Mouse (Mus musculus) forebrain, embryonic 15.5 days (tissue): ENCODE results near the gene Ttc17. TPM values are rescaled to one million over a fixed set of nuclear protein-coding genes. Genes with fewer than 3 reads are reported as not detected.
"Not testable (repeated sequence)": the region's sequence is repeated elsewhere in the genome, so short reads cannot be mapped to it uniquely, and the experiment has no call there.

Experiments
- ATAC-seq: fragments of 200-750 bp; cut with Nextera tagmentation; replicated peaks from 2 replicates; pipeline ENCODE4 v1.8.0; 2017; ENCODE audit warnings: mild to moderate bottlenecking, moderate TSS enrichment, moderate library complexity
- H3K27ac ChIP-seq: fragments of 300-500 bp; sonication (generic); replicated peaks from 2 replicates; pipeline ENCODE4 v1.5.1; 2015; ENCODE audit warnings: mild to moderate bottlenecking, inconsistent platforms
- H3K27me3 ChIP-seq: fragments of 300-500 bp; sonication (generic); 2 replicates; pipeline ENCODE4 v1.6.1; 2015; ENCODE audit warnings: inconsistent platforms
- H3K36me3 ChIP-seq: fragments of 300-500 bp; sonication (generic); 2 replicates; pipeline ENCODE4 v1.6.1; 2015; ENCODE audit warnings: mild to moderate bottlenecking, inconsistent platforms
- H3K4me1 ChIP-seq: fragments of 300-500 bp; sonication (generic); 2 replicates; pipeline ENCODE4 v1.6.1; 2015; ENCODE audit warnings: inconsistent platforms
- H3K4me2 ChIP-seq: fragments of 300-500 bp; sonication (generic); replicated peaks from 2 replicates; pipeline ENCODE4 v1.6.1; 2015; ENCODE audit warnings: mild to moderate bottlenecking, inconsistent platforms
- H3K4me3 ChIP-seq: fragments of 300-500 bp; sonication (generic); 2 replicates; pipeline ENCODE4 v1.5.1; 2015; ENCODE audit warnings: mild to moderate bottlenecking, inconsistent platforms
- H3K9ac ChIP-seq: fragments of 300-500 bp; sonication (generic); replicated peaks from 2 replicates; pipeline ENCODE4 v1.6.1; 2015; ENCODE audit warnings: mild to moderate bottlenecking, inconsistent platforms
- H3K9me3 ChIP-seq: fragments of 300-500 bp; sonication (generic); 2 replicates; pipeline ENCODE4 v1.6.1; 2016; ENCODE audit warnings: inconsistent platforms
- WGBS: fragments of 180-500 bp; shearing (Covaris S2); methylation state at CpG from one replicate; pipeline ENCODE4 v1.1.7; 2015; ENCODE audit warnings: mixed read lengths; 5-methylcytosine and 5-hydroxymethylcytosine counted together
- polyA plus RNA-seq: library from polyadenylated mRNA; unstranded; fragments of >200 nt; fragmentation: Nextera tagmentation; extraction: Ambion mirVana; gene quantifications from 2 replicates; pipeline ENCODE4 v1.2.1, GENCODE M21; 2015

The Ttc17 gene
- polyA plus RNA-seq, 1 experiment from 2014 or later = 20.7 TPM

DNA sequence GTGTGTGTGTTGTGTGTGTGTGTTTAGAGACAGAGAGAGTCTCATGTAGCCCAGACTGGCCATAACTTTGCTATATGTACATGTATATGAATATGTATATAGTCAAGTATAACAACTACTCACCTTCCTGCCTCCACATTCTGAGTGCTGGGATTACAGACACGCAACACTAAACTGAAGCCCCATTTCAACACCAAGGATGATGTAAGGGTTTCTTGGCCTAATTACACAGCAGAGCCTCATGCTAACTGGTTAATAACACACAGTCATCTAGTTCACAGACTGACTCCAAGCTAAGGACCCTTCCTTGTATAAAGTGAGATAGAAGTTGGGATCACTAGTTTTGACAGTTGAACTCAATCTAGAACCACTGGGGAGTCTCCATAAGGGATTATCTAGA is 3.9 kb downstream of the Ttc17 start:
- no peaks in the 10 kb centered on the region for H3K9me3 ChIP-seq
- no peak overlapping the region for H3K9ac ChIP-seq
- H3K27me3 ChIP-seq = no peaks in the 10 kb centered on the region
- WGBS = 100% methylated on average over 1 of the region's 1 CpGs
- no peak overlapping the region for H3K4me2 ChIP-seq
- no peak for ATAC-seq
- no peak overlapping the region for H3K27ac ChIP-seq
- peaks cover 47% of the 10 kb centered on the region for H3K4me1 ChIP-seq
- no peaks in the 10 kb centered on the region for H3K36me3 ChIP-seq
- no peak overlapping the region for H3K4me3 ChIP-seq

DNA sequence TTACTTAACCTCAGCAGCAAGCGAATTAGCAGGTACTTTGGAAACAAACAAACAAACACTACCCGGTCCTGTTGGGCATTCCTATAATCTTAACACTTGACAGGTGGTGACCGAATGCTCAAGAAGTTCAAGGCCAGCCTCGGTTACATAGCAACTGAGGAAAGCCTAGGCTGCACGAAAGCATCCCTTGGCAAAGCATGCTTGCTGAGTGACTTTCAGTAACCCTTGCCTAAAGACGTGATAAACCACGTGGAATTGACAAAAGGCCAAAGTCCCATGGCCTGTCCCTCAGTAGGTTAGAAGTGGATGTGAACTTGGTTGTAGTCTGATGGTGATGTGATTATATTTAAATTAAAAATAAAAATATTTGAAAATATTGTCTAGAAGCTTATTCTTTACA is 4.4 kb downstream of the Ttc17 start:
- Histone ChIP-seq H3K9me3 (no peaks in the 10 kb centered on the region), H3K27ac (no peak overlapping the region), H3K4me3 (no peak overlapping the region), H3K27me3 (no peaks in the 10 kb centered on the region), H3K4me1 (peaks cover 44% of the 10 kb centered on the region), H3K9ac (no peak overlapping the region), H3K36me3 (no peaks in the 10 kb centered on the region), H3K4me2 (no peak overlapping the region)
- 93% methylated on average over 7 of the region's 7 CpGs for WGBS
- ATAC-seq = no peak

DNA sequence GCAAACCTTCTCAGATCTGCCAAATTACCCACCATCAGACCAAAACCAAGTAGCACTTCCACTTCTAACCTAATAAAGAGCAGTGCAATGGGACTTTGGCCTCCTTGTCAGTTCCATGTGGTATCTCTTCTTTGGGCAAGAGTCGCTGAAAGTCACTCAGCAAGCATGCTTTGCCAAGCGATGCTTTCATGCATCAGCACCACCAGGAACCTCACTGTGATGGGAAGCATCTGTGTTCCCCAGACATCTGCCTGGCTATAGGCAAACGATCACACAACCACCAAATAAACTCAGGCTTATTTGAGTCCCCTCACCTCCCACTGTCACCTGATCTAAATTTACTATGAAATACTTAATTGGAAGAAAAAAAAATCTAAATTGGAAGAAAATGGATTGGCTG is 5.5 kb downstream of the Ttc17 start:
- WGBS = 82% methylated on average over 3 of the region's 3 CpGs

DNA sequence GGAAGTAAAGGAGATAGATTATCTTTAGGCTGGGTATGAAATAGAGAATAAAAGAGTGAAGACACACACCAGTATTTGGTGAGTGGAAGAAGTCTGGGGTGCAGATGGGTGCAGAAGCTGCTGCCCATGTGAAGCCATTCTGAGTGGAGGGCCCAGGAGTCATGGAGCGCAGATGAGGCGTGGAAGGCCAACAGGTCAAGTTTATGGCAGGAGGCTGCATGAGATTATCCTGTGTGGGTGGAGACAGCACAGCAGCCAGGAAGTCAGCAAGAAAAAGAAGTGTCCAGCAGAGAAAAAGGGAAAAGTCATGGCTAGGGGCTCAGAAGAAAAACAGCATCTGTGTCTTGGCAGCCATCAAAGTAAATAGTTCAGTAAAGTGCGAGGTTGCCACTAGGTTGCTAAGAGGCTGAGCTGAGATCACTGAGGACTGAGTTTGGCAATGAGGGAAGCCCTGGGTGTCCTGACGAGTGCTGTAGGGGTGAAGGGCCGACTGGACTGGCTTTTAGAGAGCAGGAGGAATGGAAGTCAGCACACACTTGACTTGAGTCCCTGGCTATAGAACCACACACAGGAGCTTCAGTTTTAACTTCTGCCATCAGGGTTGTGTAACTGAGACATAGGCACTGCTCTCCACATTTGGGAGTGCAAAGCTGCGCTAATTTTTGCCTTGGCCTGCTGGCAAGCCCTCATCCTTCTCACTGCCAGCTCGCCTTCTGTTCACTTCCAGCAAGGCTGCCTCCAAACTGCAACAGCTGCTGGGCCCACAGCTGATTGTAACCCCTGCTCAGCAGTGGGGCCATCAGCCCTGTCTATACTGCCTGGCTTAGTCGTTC is 8.1 kb downstream of the Ttc17 start:
- no peak overlapping the region for H3K9ac ChIP-seq
- no peaks in the 10 kb centered on the region for H3K36me3 ChIP-seq
- 64% methylated on average over 8 of the region's 8 CpGs for WGBS
- no peaks in the 10 kb centered on the region for H3K9me3 ChIP-seq
- no peaks in the 10 kb centered on the region for H3K27me3 ChIP-seq
- no peak overlapping the region for H3K4me3 ChIP-seq
- H3K4me2 ChIP-seq = no peak overlapping the region
- ATAC-seq = peak; percentile 92
- H3K27ac ChIP-seq = peak overlapping the region; percentile 52
- peaks cover 20% of the 10 kb centered on the region for H3K4me1 ChIP-seq

More for the DNA sequence above, 5.5 kb downstream of the Ttc17 start:
- H3K27ac ChIP-seq = no peak overlapping the region
- H3K9ac ChIP-seq = no peak overlapping the region
- no peak overlapping the region for H3K4me2 ChIP-seq
- H3K9me3 ChIP-seq = no peaks in the 10 kb centered on the region
- H3K27me3 ChIP-seq = no peaks in the 10 kb centered on the region
- ATAC-seq = no peak
- H3K4me3 ChIP-seq = no peak overlapping the region
- H3K4me1 ChIP-seq = peaks cover 42% of the 10 kb centered on the region
- no peaks in the 10 kb centered on the region for H3K36me3 ChIP-seq

DNA sequence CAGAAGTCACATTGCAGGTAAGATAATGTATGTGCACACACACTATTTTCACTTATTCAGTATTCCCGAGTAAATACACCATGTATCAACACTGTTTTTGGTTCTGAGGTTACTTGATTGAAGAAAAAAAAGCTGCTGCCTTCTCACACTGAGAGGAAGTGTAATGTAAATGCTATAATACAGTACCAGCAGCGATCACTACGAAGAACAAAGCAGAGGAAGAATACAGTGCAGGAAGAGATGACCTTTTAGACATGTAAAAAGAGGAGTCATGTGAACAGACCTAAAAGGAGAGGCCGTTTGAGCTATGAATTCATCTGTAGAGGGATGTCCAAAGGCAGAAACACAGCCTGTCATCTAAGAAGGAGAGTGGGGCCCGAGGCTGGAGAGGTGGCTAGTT is 9.0 kb downstream of the Ttc17 start:
- no peak overlapping the region for H3K9ac ChIP-seq
- H3K4me3 ChIP-seq = no peak overlapping the region
- WGBS = 87% methylated on average over 5 of the region's 5 CpGs
- H3K36me3 ChIP-seq = no peaks in the 10 kb centered on the region
- H3K4me2 ChIP-seq = no peak overlapping the region
- H3K4me1 ChIP-seq = peaks cover 19% of the 10 kb centered on the region
- no peaks in the 10 kb centered on the region for H3K9me3 ChIP-seq
- no peaks in the 10 kb centered on the region for H3K27me3 ChIP-seq
- no peak for ATAC-seq
- H3K27ac ChIP-seq = no peak overlapping the region

DNA sequence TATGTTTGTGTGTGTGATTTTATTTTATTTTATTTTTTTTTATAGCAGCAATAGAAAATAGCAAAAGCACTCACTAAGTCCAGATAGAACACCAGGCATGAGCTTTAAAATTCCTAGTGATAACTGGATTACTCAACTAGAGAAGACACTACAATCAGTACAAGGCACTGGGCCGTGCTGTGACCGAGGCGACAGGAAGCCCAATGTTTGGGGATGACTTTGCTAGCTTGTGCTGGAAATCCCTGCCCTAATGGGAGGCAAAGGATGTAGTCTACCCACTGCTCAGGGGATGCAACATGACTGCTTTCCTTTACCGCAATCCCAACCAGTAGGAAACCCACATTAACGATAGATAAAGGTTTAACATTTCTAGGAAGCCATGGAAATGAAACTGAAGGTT is 10.2 kb downstream of the Ttc17 start:
- ATAC-seq = no peak
- no peaks in the 10 kb centered on the region for H3K36me3 ChIP-seq
- H3K27ac ChIP-seq = no peak overlapping the region
- no peak overlapping the region for H3K4me2 ChIP-seq
- 91% methylated on average over 5 of the region's 5 CpGs for WGBS
- peaks cover 19% of the 10 kb centered on the region for H3K4me1 ChIP-seq
- no peaks in the 10 kb centered on the region for H3K27me3 ChIP-seq
- H3K9me3 ChIP-seq = no peaks in the 10 kb centered on the region
- H3K9ac ChIP-seq = no peak overlapping the region
- H3K4me3 ChIP-seq = no peak overlapping the region

- H3K36me3 ChIP-seq, H3K4me3 ChIP-seq, H3K4me1 ChIP-seq, H3K9me3 ChIP-seq, ATAC-seq, H3K27me3 ChIP-seq, H3K4me2 ChIP-seq, H3K27ac ChIP-seq, H3K9ac ChIP-seq: not testable (repeated sequence)
- 89% methylated on average over 12 of the region's 12 CpGs for WGBS
Measured at GRCm38 (mm10) chr2:94391127-94391526, 15.4 kb downstream of the Ttc17 start.

GRCm38 (mm10) chr2:94389000-94389399 is 17.5 kb downstream of the Ttc17 start:
- H3K27me3 ChIP-seq = no peaks in the 10 kb centered on the region
- H3K9ac ChIP-seq = no peak overlapping the region
- WGBS = 89% methylated on average over 9 of the region's 9 CpGs
- no peak overlapping the region for H3K4me2 ChIP-seq
- H3K36me3 ChIP-seq = peaks cover 13% of the 10 kb centered on the region; the same call in 1 of the 2 replicates
- ATAC-seq = no peak
- H3K4me3 ChIP-seq = no peak overlapping the region
- H3K4me1 ChIP-seq = no peaks in the 10 kb centered on the region
- no peak overlapping the region for H3K27ac ChIP-seq
- no peaks in the 10 kb centered on the region for H3K9me3 ChIP-seq

DNA sequence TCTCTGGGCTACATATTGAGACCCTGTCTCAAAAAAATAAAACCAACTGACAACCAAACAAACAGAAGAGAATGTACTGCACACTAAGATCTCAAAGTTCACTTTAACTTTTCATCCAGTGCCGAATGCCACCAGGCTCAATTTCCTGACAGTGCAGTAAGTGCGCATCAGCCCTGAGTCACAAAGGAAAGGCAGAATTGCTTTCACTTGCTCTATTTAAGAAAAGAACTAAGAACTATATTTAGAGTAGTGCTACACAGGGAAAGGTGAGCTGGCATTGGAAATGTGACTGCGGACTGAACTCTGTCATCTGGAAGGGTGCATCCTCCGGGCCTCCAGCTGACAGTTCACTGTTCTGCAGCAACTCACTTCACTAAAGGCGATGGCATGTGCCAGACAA is 18.6 kb downstream of the Ttc17 start:
- ATAC-seq = no peak
- Histone ChIP-seq H3K4me1 (no peaks in the 10 kb centered on the region), H3K27me3 (no peaks in the 10 kb centered on the region), H3K4me2 (no peak overlapping the region), H3K4me3 (no peak overlapping the region), H3K9me3 (no peaks in the 10 kb centered on the region), H3K27ac (no peak overlapping the region), H3K36me3 (peaks cover 20% of the 10 kb centered on the region), H3K9ac (no peak overlapping the region)
- WGBS = 93% methylated on average over 5 of the region's 5 CpGs

DNA sequence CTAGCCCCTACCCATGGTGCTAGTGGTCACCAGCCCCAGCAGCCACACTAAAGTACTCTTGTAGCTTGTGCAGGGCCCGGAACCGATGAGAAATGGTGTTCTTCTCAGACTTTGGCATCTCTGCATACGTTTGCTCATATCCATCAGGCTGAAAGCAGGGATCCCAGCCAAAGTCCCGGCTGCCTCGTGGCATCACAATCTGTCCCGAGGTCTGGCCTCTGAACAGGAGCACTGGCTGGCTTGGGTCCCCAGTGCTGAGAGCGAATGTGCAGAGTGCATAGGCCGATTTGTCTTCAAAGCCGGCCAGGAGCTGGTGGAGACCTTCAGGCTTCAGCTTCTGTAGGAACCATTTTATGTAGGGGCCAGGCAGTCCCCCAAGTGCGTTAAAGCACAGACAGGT is 22.0 kb downstream of the Ttc17 start:
- ATAC-seq, H3K4me2 ChIP-seq, H3K9me3 ChIP-seq, H3K4me1 ChIP-seq, H3K4me3 ChIP-seq, H3K27me3 ChIP-seq, H3K9ac ChIP-seq, H3K27ac ChIP-seq: not testable (repeated sequence)
- peaks cover 24% of the 10 kb centered on the region for H3K36me3 ChIP-seq
- WGBS = 84% methylated on average over 10 of the region's 10 CpGs

- Histone ChIP-seq H3K36me3 (peaks cover 37% of the 10 kb centered on the region), H3K9me3 (no peaks in the 10 kb centered on the region), H3K4me3 (no peak overlapping the region), H3K4me1 (no peaks in the 10 kb centered on the region), H3K27me3 (no peaks in the 10 kb centered on the region), H3K4me2 (no peak overlapping the region), H3K27ac (no peak overlapping the region), H3K9ac (no peak overlapping the region)
- no peak for ATAC-seq
- WGBS = 84% methylated on average over 2 of the region's 2 CpGs
Measured at GRCm38 (mm10) chr2:94381057-94381647, 25.3 kb downstream of the Ttc17 start.

DNA sequence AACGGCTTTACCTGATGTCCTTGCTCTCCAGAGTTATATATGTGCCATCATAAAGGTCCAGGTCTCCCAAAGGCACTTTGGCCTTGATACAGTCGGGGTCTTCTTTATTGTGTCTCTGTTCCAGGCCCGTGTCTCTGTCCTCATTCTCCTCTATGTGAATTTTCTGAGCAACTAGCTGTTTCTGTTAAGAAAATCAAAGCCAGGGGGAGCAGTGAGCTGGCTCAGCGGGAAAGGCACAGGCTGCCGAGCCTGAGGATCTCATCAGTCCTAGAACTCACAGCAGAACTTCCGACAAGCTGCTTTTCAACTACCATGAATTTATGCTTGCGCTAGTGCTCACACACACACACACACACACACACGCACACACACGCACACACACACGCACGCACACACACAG is 27.8 kb downstream of the Ttc17 start:
- Histone ChIP-seq H3K4me2 (no peak overlapping the region), H3K4me3 (no peak overlapping the region), H3K27ac (no peak overlapping the region), H3K9me3 (no peaks in the 10 kb centered on the region), H3K9ac (no peak overlapping the region), H3K36me3 (peaks cover 48% of the 10 kb centered on the region), H3K4me1 (no peaks in the 10 kb centered on the region), H3K27me3 (no peaks in the 10 kb centered on the region)
- WGBS = 84% methylated on average over 11 of the region's 11 CpGs
- ATAC-seq = no peak

GRCm38 (mm10) chr2:94371093-94371492 is 35.4 kb downstream of the Ttc17 start:
- Histone ChIP-seq H3K4me2 (no peak overlapping the region), H3K4me1 (no peaks in the 10 kb centered on the region), H3K27ac (no peak overlapping the region), H3K9me3 (no peaks in the 10 kb centered on the region), H3K27me3 (no peaks in the 10 kb centered on the region), H3K4me3 (no peak overlapping the region), H3K9ac (no peak overlapping the region), H3K36me3 (peaks cover 78% of the 10 kb centered on the region)
- ATAC-seq = no peak
- 83% methylated on average over 6 of the region's 6 CpGs for WGBS
